ENCODE assay signal across 8 mouse cellular contexts in genomic region chr7:81868158-81868557, GRCm38 (mm10). TPM values are rescaled to one million over a fixed set of nuclear protein-coding genes. Genes with fewer than 3 reads are reported as not detected.
DNase-seq lines count a peak whose midpoint lies in the region; ATAC-seq and TF ChIP-seq lines count a peak whose summit lies in the region.

No protein-coding gene starts in this region.

- 0 out of 2 replicates have a peak, but pooled peaks cover 3% of the 10 kb centered on the region for H3K4me1 ChIP-seq in cortical plate, adult 2 months (ENCODE audit: control insufficient read depth, insufficient read depth, low read length)
- 0 out of 2 replicates have a peak, but pooled peaks cover 3% of the 10 kb centered on the region for H3K4me1 ChIP-seq in stomach, embryonic 14.5 days (ENCODE audit: control insufficient read depth, insufficient read depth, low read length)

- H3K36me3 ChIP-seq in stomach, embryonic 14.5 days (ENCODE audit: control insufficient read depth, insufficient read depth, low read length) = no peaks in the 10 kb centered on the region

- no peak overlapping the region for H3K4me2 ChIP-seq in stomach, embryonic 14.5 days (replicated peaks; ENCODE audit: low read depth, low read length)

- peak; percentile 50 for ATAC-seq in stomach, embryonic 14.5 days (ENCODE audit: insufficient number of reproducible peaks, insufficient read depth, low FRiP score, low read depth)

- H3K9me3 ChIP-seq in stomach, embryonic 14.5 days (ENCODE audit: control insufficient read depth, low read depth, low read length) = no peaks in the 10 kb centered on the region

- DNase-seq in B cell, adult 2 months = peak; percentile 78
- DNase-seq in adrenal gland, adult 18-20 months (ENCODE audit: low spot score in 2 of 2) = peak; percentile 72
- DNase-seq in gastrocnemius, postnatal 36 days = peak; percentile 57 to 58
- DNase-seq in kidney, adult 11 months = peak; percentile 82
- peak; percentile 74 for DNase-seq in liver
- DNase-seq in naive thymus-derived CD4-positive, alpha-beta T cell, adult 2 months (ENCODE audit: low read depth) = peak; percentile 87

- peak; percentile 77 for TF ChIP-seq CTCF in cortical plate, adult 2 months (IDR thresholded peaks at IDR 0.05; ENCODE audit: extremely low read depth, insufficient read depth, low read length)

- H3K4me3 ChIP-seq in cortical plate, adult 2 months (ENCODE audit: insufficient read depth, low read length) = no peak overlapping the region
- no peak overlapping the region for H3K4me3 ChIP-seq in stomach, embryonic 14.5 days (ENCODE audit: low read depth, low read length)

- intact Hi-C loops in gastrocnemius, postnatal 36 days (cut with DNase I) = loop anchor here (5.0 kb wide), 1 partner anchor 81 kb away; the partner anchor contains the start of gene 3110040N11Rik

- no peak for TF ChIP-seq POLR2A in cortical plate, adult 2 months (IDR thresholded peaks at IDR 0.05; ENCODE audit: extremely low read depth, insufficient read depth, low read length)

- no peak overlapping the region for H3K27ac ChIP-seq in cortical plate, adult 2 months (ENCODE audit: insufficient read depth, low read length)
- no peak overlapping the region for H3K27ac ChIP-seq in stomach, embryonic 14.5 days (ENCODE audit: low read length)

- no peak overlapping the region for H3K9ac ChIP-seq in stomach, embryonic 14.5 days (replicated peaks; ENCODE audit: low read depth, low read length)

- no peaks in the 10 kb centered on the region for H3K27me3 ChIP-seq in stomach, embryonic 14.5 days (ENCODE audit: control insufficient read depth, insufficient read depth, low read length)

- WGBS in stomach, embryonic 14.5 days = 28% methylated on average over 6 of the region's 6 CpGs

RNA-seq across cellular contexts. Expression of gene Tm6sf1, which starts 9.4 kb away (rescaled TPM):
- total RNA-seq in adrenal gland, adult 18-20 months (2021) = 10 to 100 TPM; 17.2 to 23.0 TPM
- polyA plus RNA-seq in cortical plate, adult 2 months (2012; rRNA removed) = 37.1 and 43.4 TPM in 2 replicates
- total RNA-seq in gastrocnemius, postnatal 36 days (2021) = 10 to 100 TPM; 10.8 to 13.5 TPM
- polyA plus RNA-seq in stomach, embryonic 14.5 days (2014; fragmentation: Nextera tagmentation; extraction: Ambion mirVana) = 8.7 and 12.5 TPM in 2 replicates

RNA-seq across cellular contexts. Expression of gene Gm10160, which starts 12.6 kb away (rescaled TPM):
- total RNA-seq in adrenal gland, adult 18-20 months (2021) = not detected
- polyA plus RNA-seq in cortical plate, adult 2 months (2012; rRNA removed) = not detected in 2 replicates
- not detected for total RNA-seq in gastrocnemius, postnatal 36 days (2021)
- not detected in 2 replicates for polyA plus RNA-seq in stomach, embryonic 14.5 days (2014; fragmentation: Nextera tagmentation; extraction: Ambion mirVana)

RNA-seq across cellular contexts. Expression of gene Btbd1, which starts 38.9 kb away (rescaled TPM):
- total RNA-seq in adrenal gland, adult 18-20 months (2021) = 100 to 1,000 TPM; 118 to 124 TPM
- 99.6 and 99.9 TPM in 2 replicates for polyA plus RNA-seq in cortical plate, adult 2 months (2012; rRNA removed)
- total RNA-seq in gastrocnemius, postnatal 36 days (2021) = 100 to 1,000 TPM; 121 to 158 TPM
- polyA plus RNA-seq in stomach, embryonic 14.5 days (2014; fragmentation: Nextera tagmentation; extraction: Ambion mirVana) = 80.0 and 81.8 TPM in 2 replicates
